Mouse (Mus musculus) limb, embryonic 12.5 days (tissue): ENCODE data around the gene Uvrag. TPM values are rescaled to one million over a fixed set of nuclear protein-coding genes. Genes with fewer than 3 reads are reported as not detected.

Source experiments
- ATAC-seq: fragments of 200-750 bp; cut with Nextera tagmentation; 2 replicates; pipeline ENCODE4 v1.8.0; 2017; ENCODE audit warnings: low read depth, moderate TSS enrichment; ENCODE audit not compliant: insufficient number of reproducible peaks, insufficient read depth, low FRiP score, low TSS enrichment
- H3K27ac ChIP-seq: fragments of 300-500 bp; sonication (generic); 2 replicates; pipeline ENCODE4 v1.5.1; 2016; ENCODE audit warnings: mild to moderate bottlenecking, moderate library complexity
- H3K27me3 ChIP-seq: fragments of 300-500 bp; sonication (generic); 2 replicates; pipeline ENCODE4 v1.6.1; 2016; ENCODE audit warnings: mild to moderate bottlenecking, moderate library complexity
- H3K36me3 ChIP-seq: fragments of 300-500 bp; sonication (generic); 2 replicates; pipeline ENCODE4 v1.6.1; 2016; ENCODE audit warnings: mild to moderate bottlenecking, moderate library complexity
- H3K4me1 ChIP-seq: fragments of 300-500 bp; sonication (generic); replicated peaks from 2 replicates; pipeline ENCODE4 v1.6.1; 2016
- H3K4me2 ChIP-seq: fragments of 300-500 bp; sonication (generic); 2 replicates; pipeline ENCODE4 v1.6.1; 2016; ENCODE audit warnings: mild to moderate bottlenecking, moderate library complexity
- H3K4me3 ChIP-seq: fragments of 300-500 bp; sonication (generic); replicated peaks from 2 replicates; pipeline ENCODE4 v1.5.1; 2016; ENCODE audit warnings: mild to moderate bottlenecking
- H3K9ac ChIP-seq: fragments of 300-500 bp; sonication (generic); replicated peaks from 2 replicates; pipeline ENCODE4 v1.6.1; 2016; ENCODE audit warnings: mild to moderate bottlenecking, moderate library complexity
- H3K9me3 ChIP-seq: fragments of 300-500 bp; sonication (generic); 2 replicates; pipeline ENCODE4 v1.6.1; 2016; ENCODE audit warnings: mild to moderate bottlenecking, moderate library complexity
- WGBS: fragments of 180-500 bp; shearing (Covaris S2); methylation state at CpG from one replicate; pipeline ENCODE4 v1.1.7; 2016; 5-methylcytosine and 5-hydroxymethylcytosine counted together
- polyA plus RNA-seq: library from polyadenylated mRNA; unstranded; fragments of >200 nt; fragmentation: Nextera tagmentation; extraction: Ambion mirVana; gene quantifications from 2 replicates; pipeline ENCODE4 v1.2.1, GENCODE M21; 2016

Gene Uvrag
- polyA plus RNA-seq, 1 experiment from 2014 or later = 17.4 TPM

- ATAC-seq = no peak
- Histone ChIP-seq H3K27me3 (no peaks in the 10 kb centered on the region), H3K4me1 (peaks cover 10% of the 10 kb centered on the region), H3K4me2 (no peak overlapping the region), H3K27ac (no peak overlapping the region), H3K36me3 (no peaks in the 10 kb centered on the region), H3K9me3 (no peaks in the 10 kb centered on the region), H3K4me3 (no peak overlapping the region), H3K9ac (no peak overlapping the region)
- 88% methylated on average over 11 of the region's 11 CpGs for WGBS
Observed at GRCm38 (mm10) chr7:99153686-99154202, 12.8 kb upstream of the Uvrag start.

GRCm38 (mm10) chr7:99152756-99153155, 11.8 kb upstream of the Uvrag start:
- peaks cover 10% of the 10 kb centered on the region for H3K4me1 ChIP-seq
- no peak for ATAC-seq
- H3K27me3 ChIP-seq = no peaks in the 10 kb centered on the region

GRCm38 (mm10) chr7:99151342-99151741, 10.4 kb upstream of the Uvrag start:
- 9% methylated on average over 7 of the region's 7 CpGs for WGBS
- no peak overlapping the region for H3K9ac ChIP-seq
- no peak for ATAC-seq
- no peaks in the 10 kb centered on the region for H3K36me3 ChIP-seq
- H3K27ac ChIP-seq = no peak overlapping the region
- no peaks in the 10 kb centered on the region for H3K9me3 ChIP-seq
- H3K4me2 ChIP-seq = no peak overlapping the region
- H3K27me3 ChIP-seq = no peaks in the 10 kb centered on the region
- no peak overlapping the region for H3K4me3 ChIP-seq
- peaks cover 18% of the 10 kb centered on the region for H3K4me1 ChIP-seq

More at GRCm38 (mm10) chr7:99152756-99153155, 11.8 kb upstream of the Uvrag start:
- Histone ChIP-seq H3K4me3 (no peak overlapping the region), H3K27ac (no peak overlapping the region), H3K9me3 (no peaks in the 10 kb centered on the region), H3K9ac (no peak overlapping the region), H3K36me3 (no peaks in the 10 kb centered on the region), H3K4me2 (no peak overlapping the region)
- 78% methylated on average over 8 of the region's 8 CpGs for WGBS

GRCm38 (mm10) chr7:99149017-99149416, 8.1 kb upstream of the Uvrag start:
- WGBS = 80% methylated on average over 1 of the region's 1 CpGs
- Histone ChIP-seq H3K36me3 (no peaks in the 10 kb centered on the region), H3K9me3 (no peaks in the 10 kb centered on the region), H3K27ac (no peak overlapping the region), H3K9ac (no peak overlapping the region), H3K4me2 (no peak overlapping the region), H3K4me3 (no peak overlapping the region), H3K4me1 (peaks cover 11% of the 10 kb centered on the region; the same call in 1 of the 2 replicates), H3K27me3 (no peaks in the 10 kb centered on the region)
- no peak for ATAC-seq

- Histone ChIP-seq H3K27ac (no peak overlapping the region), H3K4me1 (peaks cover 11% of the 10 kb centered on the region; the same call in 1 of the 2 replicates), H3K4me2 (no peak overlapping the region), H3K36me3 (no peaks in the 10 kb centered on the region), H3K4me3 (no peak overlapping the region), H3K9ac (no peak overlapping the region), H3K9me3 (no peaks in the 10 kb centered on the region), H3K27me3 (no peaks in the 10 kb centered on the region)
- ATAC-seq = no peak
- 84% methylated on average over 7 of the region's 7 CpGs for WGBS
Observed at GRCm38 (mm10) chr7:99147494-99147893, 6.6 kb upstream of the Uvrag start.

- Histone ChIP-seq H3K4me3 (no peak overlapping the region), H3K9ac (no peak overlapping the region), H3K9me3 (no peaks in the 10 kb centered on the region), H3K4me1 (peaks cover 12% of the 10 kb centered on the region), H3K36me3 (no peaks in the 10 kb centered on the region), H3K27me3 (no peaks in the 10 kb centered on the region), H3K27ac (no peak overlapping the region), H3K4me2 (no peak overlapping the region)
- no peak for ATAC-seq
- WGBS = 68% methylated on average over 7 of the region's 7 CpGs
Observed at GRCm38 (mm10) chr7:99146906-99147305, 6.0 kb upstream of the Uvrag start.

- H3K27me3 ChIP-seq = no peaks in the 10 kb centered on the region
- WGBS = 62% methylated on average over 7 of the region's 7 CpGs
- no peaks in the 10 kb centered on the region for H3K36me3 ChIP-seq
- no peak overlapping the region for H3K4me2 ChIP-seq
- no peak overlapping the region for H3K27ac ChIP-seq
- peaks cover 15% of the 10 kb centered on the region for H3K4me1 ChIP-seq
- H3K9ac ChIP-seq = no peak overlapping the region
- ATAC-seq = no peak
- H3K9me3 ChIP-seq = no peaks in the 10 kb centered on the region
- H3K4me3 ChIP-seq = no peak overlapping the region
Observed at GRCm38 (mm10) chr7:99146011-99146410, 5.1 kb upstream of the Uvrag start.

- no peak overlapping the region for H3K4me3 ChIP-seq
- no peak overlapping the region for H3K9ac ChIP-seq
- H3K4me1 ChIP-seq = peaks cover 22% of the 10 kb centered on the region
- no peaks in the 10 kb centered on the region for H3K27me3 ChIP-seq
- no peaks in the 10 kb centered on the region for H3K36me3 ChIP-seq
- 71% methylated on average over 11 of the region's 11 CpGs for WGBS
- ATAC-seq = no peak
- H3K9me3 ChIP-seq = no peaks in the 10 kb centered on the region
- no peak overlapping the region for H3K27ac ChIP-seq
- no peak overlapping the region for H3K4me2 ChIP-seq
Observed at GRCm38 (mm10) chr7:99144616-99145015, 3.7 kb upstream of the Uvrag start.

- Histone ChIP-seq H3K9me3 (no peaks in the 10 kb centered on the region), H3K4me2 (no peak overlapping the region), H3K27me3 (no peaks in the 10 kb centered on the region), H3K4me1 (peaks cover 28% of the 10 kb centered on the region), H3K36me3 (no peaks in the 10 kb centered on the region), H3K9ac (no peak overlapping the region), H3K27ac (no peak overlapping the region), H3K4me3 (no peak overlapping the region)
- WGBS = 60% methylated on average over 3 of the region's 3 CpGs
- ATAC-seq = no peak
Observed at GRCm38 (mm10) chr7:99143244-99143643, 2.3 kb upstream of the Uvrag start.

GRCm38 (mm10) chr7:99141919-99142606, 1.1 kb upstream of the Uvrag start:
- ATAC-seq = no peak
- H3K27ac ChIP-seq = 0 out of 2 replicates have a peak overlapping the region, but pooled peaks have one; percentile 35
- no peaks in the 10 kb centered on the region for H3K36me3 ChIP-seq
- H3K27me3 ChIP-seq = no peaks in the 10 kb centered on the region
- 32% methylated on average over 12 of the region's 12 CpGs for WGBS
- H3K4me2 ChIP-seq = peak overlapping the region; percentile 79
- H3K4me1 ChIP-seq = peaks cover 24% of the 10 kb centered on the region
- H3K9me3 ChIP-seq = no peaks in the 10 kb centered on the region
- peak overlapping the region; percentile 96 for H3K4me3 ChIP-seq
- H3K9ac ChIP-seq = 0 out of 2 replicates have a peak overlapping the region, but pooled peaks have one; percentile 27

- no peak for ATAC-seq
- no peaks in the 10 kb centered on the region for H3K36me3 ChIP-seq
- H3K27ac ChIP-seq = peak overlapping the region; percentile 81
- no peaks in the 10 kb centered on the region for H3K27me3 ChIP-seq
- peak overlapping the region; percentile 81 for H3K9ac ChIP-seq
- peaks cover 21% of the 10 kb centered on the region for H3K4me1 ChIP-seq
- peak overlapping the region; percentile 79 for H3K4me2 ChIP-seq
- WGBS = under 1% methylated on average over 36 of the region's 39 CpGs
- H3K4me3 ChIP-seq = peak overlapping the region; percentile 96
- no peaks in the 10 kb centered on the region for H3K9me3 ChIP-seq
Observed at GRCm38 (mm10) chr7:99140511-99140910, 430 bp downstream of the Uvrag start.
